Mouse (Mus musculus) heart, postnatal 0 days (tissue): Measurements from ENCODE around the gene Hist2h2aa1. TPM values are rescaled to one million over a fixed set of nuclear protein-coding genes. Genes with fewer than 3 reads are reported as not detected.
"Not testable (repeated sequence)": the region's sequence is repeated elsewhere in the genome, so short reads cannot be mapped to it uniquely, and the experiment has no call there.

ENCODE experiments used
- ATAC-seq: fragments of 200-750 bp; cut with Nextera tagmentation; 2 replicates; pipeline ENCODE4 v1.8.0; 2017; ENCODE audit warnings: low read depth, moderate number of reproducible peaks, moderate library complexity; ENCODE audit not compliant: insufficient read depth
- DNase-seq: peaks from one replicate; pipeline ENCODE4 v3.0.0-alpha.2; 2016; ENCODE audit warnings: low spot score
- H3K27ac ChIP-seq: fragments of 300-500 bp; sonication (generic); 2 replicates; pipeline ENCODE4 v1.5.1; 2014; ENCODE audit warnings: low read depth, mild to moderate bottlenecking
- H3K27me3 ChIP-seq: fragments of 300-500 bp; sonication (generic); 2 replicates; pipeline ENCODE4 v1.6.1; 2014; ENCODE audit warnings: low read length, mixed read lengths; ENCODE audit not compliant: control insufficient read depth, insufficient read depth
- H3K36me3 ChIP-seq: fragments of 300-500 bp; sonication (generic); replicated peaks from 2 replicates; pipeline ENCODE4 v1.6.1; 2014; ENCODE audit warnings: low read length, mixed read lengths; ENCODE audit not compliant: control insufficient read depth, insufficient read depth
- H3K4me1 ChIP-seq: fragments of 300-500 bp; sonication (generic); 2 replicates; pipeline ENCODE4 v1.6.1; 2014; ENCODE audit warnings: antibody characterized with exemption; ENCODE audit not compliant: control insufficient read depth, insufficient read depth
- H3K4me2 ChIP-seq: fragments of 300-500 bp; sonication (generic); 2 replicates; pipeline ENCODE4 v1.6.1; 2014; ENCODE audit warnings: low read depth, mild to moderate bottlenecking, low read length, moderate library complexity
- H3K4me3 ChIP-seq: fragments of 300-500 bp; sonication (generic); 2 replicates; pipeline ENCODE4 v1.5.1; 2014; ENCODE audit warnings: low read depth, low read length
- H3K9ac ChIP-seq: fragments of 300-500 bp; sonication (generic); replicated peaks from 2 replicates; pipeline ENCODE4 v1.6.1; 2014; ENCODE audit warnings: low read depth, low read length, mixed read lengths
- H3K9me3 ChIP-seq: fragments of 300-500 bp; sonication (generic); replicated peaks from 2 replicates; pipeline ENCODE4 v1.6.1; 2016; ENCODE audit warnings: low read length; ENCODE audit not compliant: control insufficient read depth
- CTCF ChIP-seq: IDR thresholded peaks from 2 replicates; pipeline ENCODE4 v1.5.1; 2016; ENCODE audit warnings: antibody characterized with exemption, control low read depth, low read depth
- EP300 ChIP-seq: IDR thresholded peaks from 2 replicates; pipeline ENCODE4 v1.6.1; 2016; ENCODE audit warnings: antibody characterized with exemption, low read depth
- WGBS: fragments of 180-500 bp; shearing (Covaris S2); extraction: QIAGEN DNeasy Blood & Tissue Kit; methylation state at CpG from one replicate; pipeline ENCODE4 v1.1.7; 2014; 5-methylcytosine and 5-hydroxymethylcytosine counted together
- polyA plus RNA-seq: library from polyadenylated mRNA; unstranded; fragments of >200 nt; fragmentation: Nextera tagmentation; extraction: Ambion mirVana; gene quantifications from 2 replicates; pipeline ENCODE4 v1.2.1, GENCODE M21; 2015
- total RNA-seq: library from RNA; depleted of rRNA; stranded (reverse); fragments of >200 nt; gene quantifications from 2 replicates; pipeline ENCODE4 v1.2.3, GENCODE M21; 2014; ENCODE audit warnings: low replicate concordance; rRNA removed

Hist2h2aa1 gene
- total RNA-seq (1,660 and 2,559 TPM in 2 replicates), polyA plus RNA-seq (22.0 and 24.6 TPM in 2 replicates)

GRCm38 (mm10) chr3:96245003-96245886 lies at the start of gene Hist2h2aa1:
Gene Hist2h2aa1 (plus strand): TSS chr3:96245497.
- H3K4me2 ChIP-seq, result peak within 1 kb of the TSS; percentile 64
- H3K27me3 ChIP-seq, H3K36me3 ChIP-seq, H3K9me3 ChIP-seq: not testable (repeated sequence)
- H3K4me1 ChIP-seq, result peaks cover 42% of the 10 kb centered on the region
- peak within 1 kb of the TSS; percentile 53 for H3K4me3 ChIP-seq
- H3K9ac ChIP-seq, result peak within 1 kb of the TSS; percentile 75
- peak; percentile 66 for DNase-seq
- ATAC-seq, result peak; percentile 83
- peak; percentile 79 for TF ChIP-seq EP300
- WGBS, result under 1% methylated on average over 19 of the region's 88 CpGs
- H3K27ac ChIP-seq, result peak within 1 kb of the TSS; percentile 98

DNA sequence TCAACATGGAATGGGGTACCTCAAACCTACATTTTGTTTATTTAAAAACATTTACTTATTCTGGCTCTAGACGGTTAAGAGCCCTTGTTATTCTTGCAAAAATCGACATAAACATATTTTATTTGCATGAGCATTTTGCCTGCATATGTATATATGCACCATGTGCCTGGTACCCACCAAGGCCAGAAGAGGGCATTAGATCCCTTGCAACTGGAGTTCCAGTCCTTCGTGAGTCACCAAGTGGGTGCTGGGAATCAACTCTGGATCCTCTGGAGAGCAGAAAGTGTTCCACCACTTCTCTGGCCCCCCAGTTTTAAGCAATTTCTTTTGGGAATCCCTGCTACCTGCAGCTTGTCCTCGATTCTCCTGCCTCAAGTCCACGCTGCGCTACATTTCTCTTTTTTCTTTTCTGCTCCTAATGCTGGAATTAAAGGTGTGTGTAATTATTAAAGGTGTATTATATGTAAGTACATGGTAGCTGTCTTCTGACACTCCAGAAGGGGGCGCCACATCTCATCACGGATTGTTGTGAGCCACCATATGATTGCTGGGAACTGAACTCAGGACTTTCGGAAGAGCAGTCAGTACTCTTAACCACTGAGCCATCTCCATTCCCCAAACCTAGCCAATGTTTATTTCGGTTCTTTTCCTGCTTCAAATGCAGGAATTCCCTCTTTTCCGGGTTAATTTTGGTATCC lies 49.5 kb upstream of the Hist2h2aa1 start:
- Histone ChIP-seq H3K27me3 (no peaks in the 10 kb centered on the region), H3K4me3 (no peak overlapping the region), H3K27ac (no peak overlapping the region), H3K4me2 (no peak overlapping the region), H3K9ac (no peak overlapping the region), H3K9me3 (no peaks in the 10 kb centered on the region), H3K4me1 (peaks cover 13% of the 10 kb centered on the region), H3K36me3 (peaks cover 22% of the 10 kb centered on the region)
- 92% methylated on average over 11 of the region's 11 CpGs for WGBS
- DNase-seq, result no peak
- ATAC-seq, result no peak
- TF ChIP-seq EP300 (no peak), CTCF (peak; percentile 0; the same call in 1 of the 2 replicates)

DNA sequence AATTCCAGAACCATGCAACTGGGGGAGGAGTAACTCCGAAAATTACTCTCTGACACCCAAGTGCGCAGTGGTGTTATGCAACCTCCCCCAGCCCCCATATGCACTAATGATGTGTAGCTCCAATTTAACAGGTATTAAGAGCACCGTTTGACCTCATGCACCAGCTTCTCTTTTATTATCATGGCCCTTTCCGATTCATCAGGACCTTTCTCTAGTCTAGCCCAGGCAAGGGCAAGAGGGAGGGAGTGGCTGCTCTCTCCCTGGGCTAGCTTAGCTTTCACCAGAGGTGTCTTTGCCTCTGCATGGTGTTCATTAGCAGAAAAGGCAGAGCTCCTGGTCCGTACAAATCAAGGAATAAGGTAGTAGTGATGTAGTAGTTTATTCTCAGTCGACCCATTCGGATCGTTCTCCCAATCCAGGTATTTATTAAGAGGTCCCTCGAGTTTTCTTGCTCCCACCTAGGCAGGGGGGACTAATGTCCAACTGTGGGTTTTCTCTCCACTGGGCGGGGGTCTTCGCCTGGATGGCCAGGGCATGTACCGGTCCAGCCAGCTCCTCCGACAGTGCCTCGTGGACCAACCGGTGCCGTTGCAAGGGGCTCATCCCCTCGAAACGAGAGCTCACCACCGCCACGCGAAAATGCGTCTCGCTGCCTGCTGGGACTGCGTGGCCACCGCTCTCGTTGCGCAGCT lies 48.7 kb upstream of the Hist2h2aa1 start:
- peak; percentile 1; the same call in 1 of the 2 replicates for ATAC-seq

DNA sequence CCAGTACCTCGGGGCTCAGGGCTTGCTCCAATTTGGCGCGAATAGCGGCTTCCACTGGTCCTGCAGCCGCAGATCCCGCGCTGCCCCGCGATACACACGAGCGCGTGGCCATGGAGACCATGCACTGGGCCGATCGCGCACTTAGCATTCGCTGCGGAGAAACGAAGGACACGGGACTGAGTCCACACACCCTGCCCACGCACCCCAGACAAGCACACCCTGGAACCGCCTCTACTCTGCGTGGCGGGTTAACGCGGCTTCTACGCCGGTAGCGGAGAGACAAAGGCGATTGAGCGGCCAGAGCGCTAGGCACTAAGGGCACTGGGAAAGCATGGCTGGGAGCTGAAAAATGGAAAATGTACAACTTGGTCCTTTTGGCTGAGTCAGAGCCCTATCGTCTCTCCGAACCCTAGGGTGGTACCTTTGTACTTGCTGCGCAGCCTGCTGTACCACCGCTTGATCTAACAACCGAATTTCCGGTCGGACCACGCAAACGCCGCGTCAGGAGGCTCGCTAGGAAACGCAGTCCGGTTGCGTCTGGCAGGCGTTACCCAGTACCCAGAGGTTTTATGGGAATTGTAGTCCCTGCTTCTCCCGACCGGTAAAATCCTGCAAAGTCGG lies 48.1 kb upstream of the Hist2h2aa1 start:
- Histone ChIP-seq H3K36me3 (peaks cover 12% of the 10 kb centered on the region; the same call in 1 of the 2 replicates), H3K27ac (peak overlapping the region; percentile 79), H3K27me3 (no peaks in the 10 kb centered on the region), H3K4me3 (peak overlapping the region; percentile 48), H3K9ac (peak overlapping the region; percentile 45), H3K4me2 (peak overlapping the region; percentile 65), H3K4me1 (peaks cover 13% of the 10 kb centered on the region), H3K9me3 (no peaks in the 10 kb centered on the region)
- TF ChIP-seq EP300, result no peak
- TF ChIP-seq CTCF, result no peak
- under 1% methylated on average over 50 of the region's 50 CpGs for WGBS
- peak; percentile 92 for DNase-seq
- peak; percentile 91 for ATAC-seq

More for the DNA sequence above, 48.7 kb upstream of the Hist2h2aa1 start:
- TF ChIP-seq CTCF (no peak), EP300 (no peak)
- peak overlapping the region; percentile 79 for H3K27ac ChIP-seq
- no peak for DNase-seq
- peaks cover 13% of the 10 kb centered on the region for H3K4me1 ChIP-seq
- peak overlapping the region; percentile 48 for H3K4me3 ChIP-seq
- 20% methylated on average over 27 of the region's 27 CpGs for WGBS
- H3K36me3 ChIP-seq, result peaks cover 16% of the 10 kb centered on the region; the same call in 1 of the 2 replicates
- no peaks in the 10 kb centered on the region for H3K27me3 ChIP-seq
- peak overlapping the region; percentile 65 for H3K4me2 ChIP-seq
- peak overlapping the region; percentile 45 for H3K9ac ChIP-seq
- no peaks in the 10 kb centered on the region for H3K9me3 ChIP-seq
